Mouse (Mus musculus): ENCODE results near the gene Upp1. TPM values are rescaled to one million over a fixed set of nuclear protein-coding genes. Genes with fewer than 3 reads are reported as not detected.
"Not testable (repeated sequence)": the region's sequence is repeated elsewhere in the genome, so short reads cannot be mapped to it uniquely, and the experiment has no call there.

The Upp1 gene
- polyA plus RNA-seq, 2 experiments: 1.1 to 1.8 TPM

GRCm38 (mm10) chr11:9148206-9148605, 30.3 kb downstream of the Upp1 start:
- WGBS (ENCODE audit: insufficient replicate concordance): 48% methylated on average over 2 of the region's 2 CpGs
- H3K4me1 ChIP-seq (replicated peaks; ENCODE audit: control insufficient read depth in 2 of 2, insufficient read depth in 2 of 2, low read length in 1 of 2): no peaks in the 10 kb centered on the region
- no peaks in the 10 kb centered on the region for H3K27me3 ChIP-seq (ENCODE audit: control insufficient read depth, insufficient read depth, low read length)
- ATAC-seq (ENCODE audit: insufficient read depth) (no peak), DNase-seq (ENCODE audit: low read depth in 3 of 3, low spot score in 3 of 3) (no peak)
- no peaks in the 10 kb centered on the region for H3K9me3 ChIP-seq (ENCODE audit: control insufficient read depth, low read length)
- no peak overlapping the region for H3K4me3 ChIP-seq (ENCODE audit: insufficient read depth in 1 of 2, low read depth in 2 of 2, low read length in 2 of 2)
- TF ChIP-seq EP300 (IDR thresholded peaks at IDR 0.05; ENCODE audit: low read depth) (no peak), CTCF (IDR thresholded peaks at IDR 0.05; ENCODE audit: low read depth) (no peak)
- no peak overlapping the region for H3K9ac ChIP-seq (replicated peaks)
- H3K4me2 ChIP-seq (ENCODE audit: low read depth): no peak overlapping the region
- H3K36me3 ChIP-seq (replicated peaks; ENCODE audit: control insufficient read depth, insufficient read depth, low read depth): no peaks in the 10 kb centered on the region
- H3K27ac ChIP-seq: no peak overlapping the region

GRCm38 (mm10) chr11:9150403-9150802, 32.5 kb downstream of the Upp1 start:
- 72% methylated on average over 25 of the region's 25 CpGs for WGBS (ENCODE audit: insufficient replicate concordance)
- H3K9me3 ChIP-seq (ENCODE audit: control insufficient read depth, low read length); DNase-seq (ENCODE audit: low read depth in 3 of 3, low spot score in 3 of 3); ATAC-seq (ENCODE audit: insufficient read depth); H3K36me3 ChIP-seq (replicated peaks; ENCODE audit: control insufficient read depth, insufficient read depth, low read depth); H3K9ac ChIP-seq (replicated peaks); H3K4me3 ChIP-seq (ENCODE audit: insufficient read depth in 1 of 2, low read depth in 2 of 2, low read length in 2 of 2); H3K4me2 ChIP-seq (ENCODE audit: low read depth); H3K27ac ChIP-seq; H3K27me3 ChIP-seq (ENCODE audit: control insufficient read depth, insufficient read depth, low read length); H3K4me1 ChIP-seq (replicated peaks; ENCODE audit: control insufficient read depth in 2 of 2, insufficient read depth in 2 of 2, low read length in 1 of 2): not testable (repeated sequence)

GRCm38 (mm10) chr11:9159953-9160352, 42.0 kb downstream of the Upp1 start:
- TF ChIP-seq EP300 (IDR thresholded peaks at IDR 0.05; ENCODE audit: low read depth) (no peak), CTCF (IDR thresholded peaks at IDR 0.05; ENCODE audit: low read depth) (no peak)
- no peak overlapping the region for H3K9ac ChIP-seq (replicated peaks)
- no peaks in the 10 kb centered on the region for H3K36me3 ChIP-seq (replicated peaks; ENCODE audit: control insufficient read depth, insufficient read depth, low read depth)
- no peak overlapping the region for H3K4me3 ChIP-seq (ENCODE audit: insufficient read depth in 1 of 2, low read depth in 2 of 2, low read length in 2 of 2)
- ATAC-seq (ENCODE audit: insufficient read depth) (no peak), DNase-seq (ENCODE audit: low read depth in 3 of 3, low spot score in 3 of 3) (no peak)
- H3K27me3 ChIP-seq (ENCODE audit: control insufficient read depth, insufficient read depth, low read length): no peaks in the 10 kb centered on the region
- 50% methylated on average over 3 of the region's 3 CpGs for WGBS (ENCODE audit: insufficient replicate concordance)
- no peak overlapping the region for H3K4me2 ChIP-seq (ENCODE audit: low read depth)
- no peaks in the 10 kb centered on the region for H3K4me1 ChIP-seq (replicated peaks; ENCODE audit: control insufficient read depth in 2 of 2, insufficient read depth in 2 of 2, low read length in 1 of 2)
- no peak overlapping the region for H3K27ac ChIP-seq
- H3K9me3 ChIP-seq (ENCODE audit: control insufficient read depth, low read length): no peaks in the 10 kb centered on the region

GRCm38 (mm10) chr11:9167331-9167730, 49.4 kb downstream of the Upp1 start:
- TF ChIP-seq EP300 (IDR thresholded peaks at IDR 0.05; ENCODE audit: low read depth): no peak
- no peak for TF ChIP-seq CTCF (IDR thresholded peaks at IDR 0.05; ENCODE audit: low read depth)
- Histone ChIP-seq H3K36me3 (replicated peaks; ENCODE audit: control insufficient read depth, insufficient read depth, low read depth) (no peaks in the 10 kb centered on the region), H3K4me3 (ENCODE audit: insufficient read depth in 1 of 2, low read depth in 2 of 2, low read length in 2 of 2) (no peak overlapping the region), H3K4me2 (ENCODE audit: low read depth) (no peak overlapping the region), H3K27me3 (ENCODE audit: control insufficient read depth, insufficient read depth, low read length) (no peaks in the 10 kb centered on the region), H3K9me3 (ENCODE audit: control insufficient read depth, low read length) (no peaks in the 10 kb centered on the region), H3K9ac (replicated peaks) (no peak overlapping the region), H3K27ac (no peak overlapping the region), H3K4me1 (replicated peaks; ENCODE audit: control insufficient read depth in 2 of 2, insufficient read depth in 2 of 2, low read length in 1 of 2) (no peaks in the 10 kb centered on the region)
- DNase-seq (ENCODE audit: low read depth in 3 of 3, low spot score in 3 of 3): no peak
- 81% methylated on average over 2 of the region's 2 CpGs for WGBS (ENCODE audit: insufficient replicate concordance)
- no peak for ATAC-seq (ENCODE audit: insufficient read depth)

GRCm38 (mm10) chr11:9181477-9181876, 63.6 kb downstream of the Upp1 start:
- Histone ChIP-seq H3K9ac (replicated peaks) (no peak overlapping the region), H3K4me2 (ENCODE audit: low read depth) (no peak overlapping the region), H3K27me3 (ENCODE audit: control insufficient read depth, insufficient read depth, low read length) (no peaks in the 10 kb centered on the region), H3K4me1 (replicated peaks; ENCODE audit: control insufficient read depth in 2 of 2, insufficient read depth in 2 of 2, low read length in 1 of 2) (no peaks in the 10 kb centered on the region), H3K36me3 (replicated peaks; ENCODE audit: control insufficient read depth, insufficient read depth, low read depth) (no peaks in the 10 kb centered on the region), H3K9me3 (ENCODE audit: control insufficient read depth, low read length) (no peaks in the 10 kb centered on the region), H3K27ac (no peak overlapping the region), H3K4me3 (ENCODE audit: insufficient read depth in 1 of 2, low read depth in 2 of 2, low read length in 2 of 2) (no peak overlapping the region)
- ATAC-seq (ENCODE audit: insufficient read depth) (no peak), DNase-seq (ENCODE audit: low read depth in 3 of 3, low spot score in 3 of 3) (no peak)
- 49% methylated on average over 1 of the region's 1 CpGs for WGBS (ENCODE audit: insufficient replicate concordance)
- no peak for TF ChIP-seq EP300 (IDR thresholded peaks at IDR 0.05; ENCODE audit: low read depth)

Other genes starting within 250 kb of the Upp1 start
- gene Pkd1l1, start 144.8 kb upstream of the Upp1 start, polyA plus RNA-seq (2012; rRNA removed): 0.22 and 0.23 TPM in 2 replicates
- 0.08 and 0.11 TPM in 2 replicates for gene Pkd1l1, start 144.8 kb upstream of the Upp1 start, polyA plus RNA-seq (2014; fragmentation: Nextera tagmentation; extraction: Ambion mirVana)
- gene Hus1, start 106.9 kb upstream of the Upp1 start, polyA plus RNA-seq (2012; rRNA removed): 6.7 and 7.8 TPM in 2 replicates
- 8.8 and 9.6 TPM in 2 replicates for gene Hus1, start 106.9 kb upstream of the Upp1 start, polyA plus RNA-seq (2014; fragmentation: Nextera tagmentation; extraction: Ambion mirVana)
- gene Gm11992, start 69.5 kb upstream of the Upp1 start, polyA plus RNA-seq (2012; rRNA removed): 0.04 and 0.10 TPM in 2 replicates
- 0.09 TPM in 2 replicates for gene Gm11992, start 69.5 kb upstream of the Upp1 start, polyA plus RNA-seq (2014; fragmentation: Nextera tagmentation; extraction: Ambion mirVana)
- gene Sun3, start 69.1 kb upstream of the Upp1 start, polyA plus RNA-seq (2012; rRNA removed): not detected in 2 replicates
- gene Sun3, start 69.1 kb upstream of the Upp1 start, polyA plus RNA-seq (2014; fragmentation: Nextera tagmentation; extraction: Ambion mirVana): not detected in 2 replicates
- gene Abca13, start 73.8 kb downstream of the Upp1 start, polyA plus RNA-seq (2012; rRNA removed): 0.06 and 0.10 TPM in 2 replicates
- 0.06 and 0.11 TPM in 2 replicates for gene Abca13, start 73.8 kb downstream of the Upp1 start, polyA plus RNA-seq (2014; fragmentation: Nextera tagmentation; extraction: Ambion mirVana)

All from liver, embryonic 14.5 days (tissue).